Mouse (Mus musculus): ENCODE measurements around the gene Zbtb16. TPM values are rescaled to one million over a fixed set of nuclear protein-coding genes. Genes with fewer than 3 reads are reported as not detected.

The Zbtb16 gene
- total and polyA plus RNA-seq, 3 experiments, result 0.34 to 3.0 (median 0.90) TPM

DNA sequence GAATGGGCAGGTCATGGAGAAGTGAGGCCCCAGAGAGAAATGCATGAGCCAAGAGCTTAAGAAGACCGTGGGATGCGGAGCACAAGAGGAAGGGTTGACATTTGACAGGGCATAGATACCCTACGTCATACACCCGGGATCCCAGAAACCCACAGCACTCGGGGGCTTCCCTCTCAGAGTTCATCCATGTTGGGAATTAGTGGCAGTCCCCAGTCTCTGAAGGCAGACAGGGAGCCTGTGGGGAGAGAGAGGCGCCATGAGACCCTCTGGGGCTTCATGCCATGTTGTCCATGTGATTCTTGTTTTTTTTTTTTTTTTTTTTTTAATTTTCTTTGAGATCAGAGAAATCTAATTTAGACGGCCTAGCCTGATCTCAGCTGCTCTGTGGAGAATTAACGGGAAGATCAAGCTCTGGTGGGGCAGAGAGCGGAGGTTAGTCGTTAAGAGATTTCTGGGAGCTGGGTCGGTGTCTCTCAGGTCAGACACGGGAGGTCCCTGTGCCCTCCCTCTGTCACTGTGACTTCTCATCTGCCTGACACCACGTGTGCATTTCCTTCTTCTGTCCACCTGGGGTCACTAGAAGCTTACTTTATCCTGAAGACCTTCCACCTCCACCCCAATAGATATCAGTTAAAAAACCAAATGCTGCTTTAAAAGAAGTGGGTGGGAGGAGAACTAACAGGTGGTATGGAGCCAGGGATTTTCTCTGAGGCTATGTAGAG lies 190.9 kb downstream of the Zbtb16 start:
- Histone ChIP-seq H3K4me2 (ENCODE audit: insufficient read depth, low read depth, poor library complexity, severe bottlenecking) (no peak overlapping the region), H3K27me3 (replicated peaks) (peaks cover 10% of the 10 kb centered on the region), H3K36me3 (replicated peaks in 1 of 2; ENCODE audit: control insufficient read depth in 1 of 2, insufficient read depth in 1 of 2, low read length in 1 of 2) (no peaks in the 10 kb centered on the region), H3K4me3 (replicated peaks in 1 of 3; ENCODE audit: low read depth in 2 of 3, low read length in 2 of 3, poor library complexity in 1 of 3) (no peak overlapping the region), H3K9me3 (replicated peaks; ENCODE audit: low read length) (peaks cover 15% of the 10 kb centered on the region), H3K4me1 (ENCODE audit: control insufficient read depth in 1 of 2, insufficient read depth in 2 of 2) (peaks cover 0 to 7% of the 10 kb centered on the region in 2 experiments; a peak in 2 of 4 replicates), H3K79me2 (replicated peaks; ENCODE audit: control insufficient read depth, extremely low read depth, insufficient read depth, poor library complexity, severe bottlenecking) (no peaks in the 10 kb centered on the region), H3K9ac (ENCODE audit: insufficient read depth, low read depth) (no peak overlapping the region), H3K27ac (ENCODE audit: insufficient read depth, low read depth) (no peak overlapping the region)
- dilution Hi-C loops (cut with MboI; ENCODE audit: extremely low pct_ligation_motif_present, extremely low pct_unique_long_range_greater_than_20kb, low sequenced_read_pairs), result no loop called here
- no peak for TF ChIP-seq E2F4 (IDR thresholded peaks at IDR 0.05; ENCODE audit: insufficient replicate concordance, low read depth, low read length)
- no peak for TF ChIP-seq CHD2 (IDR thresholded peaks at IDR 0.05; ENCODE audit: low read length)
- TF ChIP-seq SIN3A (IDR thresholded peaks at IDR 0.05; ENCODE audit: low read length), result no peak
- no peak for TF ChIP-seq NELFE (IDR thresholded peaks at IDR 0.05; ENCODE audit: low read depth, low read length)
- no peak for TF ChIP-seq POLR2AphosphoS2 (IDR thresholded peaks at IDR 0.05; ENCODE audit: low read depth, low read length)
- peak; percentile 70 for TF ChIP-seq SMC3 (IDR thresholded peaks at IDR 0.05; ENCODE audit: low read depth, low read length)
- no peak for TF ChIP-seq USF1 (IDR thresholded peaks at IDR 0.05; ENCODE audit: low read depth, low read length)
- no peak for TF ChIP-seq POLR2A (IDR thresholded peaks at IDR 0.05; ENCODE audit: low read depth, low read length)
- TF ChIP-seq MYC (IDR thresholded peaks at IDR 0.05; ENCODE audit: low read depth, low read length), result 0 out of 2 replicates have a peak, but pooled peaks have one; percentile 45
- no peak for TF ChIP-seq MXI1 (IDR thresholded peaks at IDR 0.05; ENCODE audit: low read depth, low read length)
- no peak for TF ChIP-seq KAT2A (IDR thresholded peaks at IDR 0.05; ENCODE audit: insufficient replicate concordance, low read length)
- TF ChIP-seq UBTF (IDR thresholded peaks at IDR 0.05; ENCODE audit: low read depth, low read length), result no peak
- no peak for TF ChIP-seq IRF4 (IDR thresholded peaks at IDR 0.05; ENCODE audit: low read depth, low read length)
- peak; percentile 33 to 82; a peak in 3 of 4 replicates for TF ChIP-seq CTCF (conservative IDR thresholded peaks at IDR 0.05 in 1 of 2, IDR thresholded peaks at IDR 0.05 in 1 of 2; ENCODE audit: low read depth in 2 of 2, low read length in 2 of 2)
- peak; percentile 10; the same call in 1 of the 2 replicates for TF ChIP-seq ZC3H11A (IDR thresholded peaks at IDR 0.05; ENCODE audit: low read depth, low read length)
- TF ChIP-seq EP300 (IDR thresholded peaks at IDR 0.05; ENCODE audit: low read length), result no peak
- TF ChIP-seq ELF1 (IDR thresholded peaks at IDR 0.05; ENCODE audit: low read depth, low read length), result no peak
- peak; percentile 84 for TF ChIP-seq RAD21 (IDR thresholded peaks at IDR 0.05; ENCODE audit: low read depth, low read length)
- no peak for TF ChIP-seq PAX5 (IDR thresholded peaks at IDR 0.05; ENCODE audit: low read length)
- no peak for TF ChIP-seq JUND (conservative IDR thresholded peaks at IDR 0.05; ENCODE audit: low read depth, low read length)
- no peak for TF ChIP-seq MAFK (IDR thresholded peaks at IDR 0.05; ENCODE audit: insufficient replicate concordance, low read length)
- no peak for TF ChIP-seq TBP (conservative IDR thresholded peaks at IDR 0.05; ENCODE audit: low read depth, low read length)
- TF ChIP-seq TCF12 (IDR thresholded peaks at IDR 0.05; ENCODE audit: low read depth, low read length), result no peak
- in situ Hi-C loops (cut with MboI; ENCODE audit: low pct_ligation_motif_present, low pct_unique_long_range_greater_than_20kb, low sequenced_read_pairs), result loop anchor here (5.0 to 25.0 kb wide), 4 partner anchors 217 to 842 kb away; partner anchors contain the start of genes Htr3b and Ttc12
- DNase-seq (ENCODE audit: extremely low read depth), result peak; percentile 64
